Mouse (Mus musculus) forebrain, embryonic 13.5 days (tissue): ENCODE data around the gene Mmp24. TPM values are rescaled to one million over a fixed set of nuclear protein-coding genes. Genes with fewer than 3 reads are reported as not detected.
"Not testable (repeated sequence)": the region's sequence is repeated elsewhere in the genome, so short reads cannot be mapped to it uniquely, and the experiment has no call there.

Experiments
- ATAC-seq: fragments of 200-750 bp; cut with Nextera tagmentation; 2 replicates; pipeline ENCODE4 v1.8.0; 2017
- H3K27ac ChIP-seq: fragments of 300-500 bp; sonication (generic); 2 replicates; pipeline ENCODE4 v1.5.1; 2015; ENCODE audit warnings: inconsistent platforms, mild to moderate bottlenecking, moderate library complexity
- H3K27me3 ChIP-seq: fragments of 300-500 bp; sonication (generic); 2 replicates; pipeline ENCODE4 v1.6.1; 2015; ENCODE audit warnings: mild to moderate bottlenecking, inconsistent platforms
- H3K36me3 ChIP-seq: fragments of 300-500 bp; sonication (generic); 2 replicates; pipeline ENCODE4 v1.6.1; 2015; ENCODE audit warnings: mild to moderate bottlenecking, inconsistent platforms; ENCODE audit not compliant: poor library complexity, severe bottlenecking
- H3K4me1 ChIP-seq: fragments of 300-500 bp; sonication (generic); 2 replicates; pipeline ENCODE4 v1.6.1; 2015; ENCODE audit warnings: inconsistent platforms
- H3K4me2 ChIP-seq: fragments of 300-500 bp; sonication (generic); 2 replicates; pipeline ENCODE4 v1.6.1; 2015; ENCODE audit warnings: inconsistent platforms, mild to moderate bottlenecking, moderate library complexity
- H3K4me3 ChIP-seq: fragments of 300-500 bp; sonication (generic); 2 replicates; pipeline ENCODE4 v1.5.1; 2015; ENCODE audit warnings: mild to moderate bottlenecking, inconsistent platforms
- H3K9ac ChIP-seq: fragments of 300-500 bp; sonication (generic); 2 replicates; pipeline ENCODE4 v1.6.1; 2015; ENCODE audit warnings: mild to moderate bottlenecking, inconsistent platforms
- H3K9me3 ChIP-seq: fragments of 300-500 bp; sonication (generic); replicated peaks from 2 replicates; pipeline ENCODE4 v1.6.1; 2016; ENCODE audit warnings: inconsistent platforms
- WGBS: fragments of 180-500 bp; shearing (Covaris S2); methylation state at CpG from one replicate; pipeline ENCODE4 v1.1.7; 2015; 5-methylcytosine and 5-hydroxymethylcytosine counted together
- polyA plus RNA-seq: library from polyadenylated mRNA; unstranded; fragments of >200 nt; fragmentation: Nextera tagmentation; extraction: Ambion mirVana; gene quantifications from 2 replicates; pipeline ENCODE4 v1.2.1, GENCODE M21; 2015

Mmp24 gene
- 5.1 and 5.8 TPM in 2 replicates for polyA plus RNA-seq

- Histone ChIP-seq H3K36me3 (no peaks in the 10 kb centered on the region), H3K9me3 (no peaks in the 10 kb centered on the region), H3K4me3 (peak within 1 kb of the TSS; percentile 71), H3K4me1 (peaks cover 28% of the 10 kb centered on the region), H3K4me2 (peak within 1 kb of the TSS; percentile 81), H3K9ac (peak within 1 kb of the TSS; percentile 91), H3K27me3 (peaks cover 47% of the 10 kb centered on the region), H3K27ac (peak within 1 kb of the TSS; percentile 61)
- WGBS, result 2% methylated on average over 75 of the region's 100 CpGs
- ATAC-seq, result no peak
Measured at GRCm38 (mm10) chr2:155774927-155775684, at the start of gene Mmp24. Mmp24 (plus strand) TSS chr2:155775342.

- Histone ChIP-seq H3K9me3 (no peaks in the 10 kb centered on the region), H3K4me1 (peaks cover 15% of the 10 kb centered on the region), H3K36me3 (peaks cover 27% of the 10 kb centered on the region), H3K9ac (no peak overlapping the region), H3K4me3 (no peak overlapping the region), H3K27ac (no peak overlapping the region), H3K27me3 (no peaks in the 10 kb centered on the region), H3K4me2 (no peak overlapping the region)
- WGBS, result 87% methylated on average over 7 of the region's 7 CpGs
- no peak for ATAC-seq
Measured at GRCm38 (mm10) chr2:155726302-155726701, 48.8 kb upstream of the Mmp24 start.

- Histone ChIP-seq H3K27ac (no peak overlapping the region), H3K4me3 (no peak overlapping the region), H3K4me1 (peaks cover 15% of the 10 kb centered on the region), H3K9ac (no peak overlapping the region), H3K4me2 (peak overlapping the region; percentile 96; the same call in 1 of the 2 replicates), H3K36me3 (peaks cover 12% of the 10 kb centered on the region; the same call in 1 of the 2 replicates), H3K27me3 (no peaks in the 10 kb centered on the region), H3K9me3 (no peaks in the 10 kb centered on the region)
- 86% methylated on average over 7 of the region's 7 CpGs for WGBS
- ATAC-seq, result no peak
Measured at GRCm38 (mm10) chr2:155727764-155728395, 47.3 kb upstream of the Mmp24 start.

GRCm38 (mm10) chr2:155728742-155729141, 46.4 kb upstream of the Mmp24 start:
- Histone ChIP-seq H3K9ac (peak overlapping the region; percentile 86), H3K27me3 (no peaks in the 10 kb centered on the region), H3K4me1 (peaks cover 15% of the 10 kb centered on the region), H3K4me3 (peak overlapping the region; percentile 93), H3K36me3 (peaks cover 11% of the 10 kb centered on the region; the same call in 1 of the 2 replicates), H3K4me2 (peak overlapping the region; percentile 96), H3K27ac (peak overlapping the region; percentile 61; the same call in 1 of the 2 replicates), H3K9me3 (no peaks in the 10 kb centered on the region)
- 6% methylated on average over 15 of the region's 15 CpGs for WGBS
- ATAC-seq, result 0 out of 2 replicates have a peak, but pooled peaks have one; percentile 25

- Histone ChIP-seq H3K4me1 (peaks cover 15% of the 10 kb centered on the region), H3K4me3 (peak within 1 kb of the TSS; percentile 93), H3K9ac (peak within 1 kb of the TSS; percentile 86), H3K27me3 (no peaks in the 10 kb centered on the region), H3K27ac (peak within 1 kb of the TSS; percentile 61), H3K36me3 (peaks cover 11% of the 10 kb centered on the region; the same call in 1 of the 2 replicates), H3K4me2 (peak within 1 kb of the TSS; percentile 96), H3K9me3 (no peaks in the 10 kb centered on the region)
- ATAC-seq, result peak; percentile 97
- WGBS, result under 1% methylated on average over 33 of the region's 33 CpGs
Measured at GRCm38 (mm10) chr2:155729158-155729645, 45.9 kb upstream of the Mmp24 start, which contains the start of gene Edem2. Edem2 (minus strand) TSS chr2:155729475.

GRCm38 (mm10) chr2:155735080-155735479, 40.1 kb upstream of the Mmp24 start:
- no peaks in the 10 kb centered on the region for H3K4me1 ChIP-seq
- H3K27me3 ChIP-seq, result no peaks in the 10 kb centered on the region
- no peaks in the 10 kb centered on the region for H3K9me3 ChIP-seq
- H3K4me2 ChIP-seq, result no peak overlapping the region
- no peak overlapping the region for H3K27ac ChIP-seq
- ATAC-seq, result no peak
- 88% methylated on average over 5 of the region's 5 CpGs for WGBS
- H3K9ac ChIP-seq, result no peak overlapping the region
- H3K36me3 ChIP-seq, result no peaks in the 10 kb centered on the region
- no peak overlapping the region for H3K4me3 ChIP-seq

GRCm38 (mm10) chr2:155735766-155736165, 39.4 kb upstream of the Mmp24 start, which contains the start of gene Gm17581:
Gm17581 (minus strand) TSS chr2:155735866.
- H3K4me1 ChIP-seq, H3K36me3 ChIP-seq, H3K27me3 ChIP-seq, H3K4me2 ChIP-seq, H3K4me3 ChIP-seq, H3K9me3 ChIP-seq, H3K27ac ChIP-seq, ATAC-seq, H3K9ac ChIP-seq: not testable (repeated sequence)
- WGBS, result 85% methylated on average over 5 of the region's 5 CpGs

- no peak overlapping the region for H3K27ac ChIP-seq
- 85% methylated on average over 6 of the region's 6 CpGs for WGBS
- H3K36me3 ChIP-seq, result no peaks in the 10 kb centered on the region
- ATAC-seq, result no peak
- no peaks in the 10 kb centered on the region for H3K27me3 ChIP-seq
- H3K9me3 ChIP-seq, result no peaks in the 10 kb centered on the region
- H3K4me2 ChIP-seq, result no peak overlapping the region
- H3K4me1 ChIP-seq, result no peaks in the 10 kb centered on the region
- H3K4me3 ChIP-seq, result no peak overlapping the region
- H3K9ac ChIP-seq, result no peak overlapping the region
Measured at GRCm38 (mm10) chr2:155736936-155737335, 38.2 kb upstream of the Mmp24 start.

- Histone ChIP-seq H3K9me3 (no peaks in the 10 kb centered on the region), H3K27me3 (no peaks in the 10 kb centered on the region), H3K4me1 (no peaks in the 10 kb centered on the region), H3K36me3 (no peaks in the 10 kb centered on the region), H3K27ac (no peak overlapping the region), H3K4me2 (no peak overlapping the region), H3K9ac (no peak overlapping the region), H3K4me3 (no peak overlapping the region)
- 71% methylated on average over 9 of the region's 9 CpGs for WGBS
- no peak for ATAC-seq
Measured at GRCm38 (mm10) chr2:155737803-155738202, 37.3 kb upstream of the Mmp24 start.

- no peaks in the 10 kb centered on the region for H3K4me1 ChIP-seq
- H3K27ac ChIP-seq, result no peak overlapping the region
- 86% methylated on average over 11 of the region's 11 CpGs for WGBS
- ATAC-seq, result no peak
- H3K27me3 ChIP-seq, result no peaks in the 10 kb centered on the region
- H3K36me3 ChIP-seq, result no peaks in the 10 kb centered on the region
- no peak overlapping the region for H3K9ac ChIP-seq
- no peaks in the 10 kb centered on the region for H3K9me3 ChIP-seq
- no peak overlapping the region for H3K4me3 ChIP-seq
- no peak overlapping the region for H3K4me2 ChIP-seq
Measured at GRCm38 (mm10) chr2:155742211-155742610, 32.9 kb upstream of the Mmp24 start.

GRCm38 (mm10) chr2:155742931-155743337, 32.2 kb upstream of the Mmp24 start:
- H3K4me2 ChIP-seq, result no peak overlapping the region
- H3K36me3 ChIP-seq, result no peaks in the 10 kb centered on the region
- WGBS, result 83% methylated on average over 12 of the region's 12 CpGs
- no peaks in the 10 kb centered on the region for H3K4me1 ChIP-seq
- H3K9me3 ChIP-seq, result no peaks in the 10 kb centered on the region
- no peak overlapping the region for H3K9ac ChIP-seq
- H3K4me3 ChIP-seq, result no peak overlapping the region
- H3K27ac ChIP-seq, result no peak overlapping the region
- H3K27me3 ChIP-seq, result no peaks in the 10 kb centered on the region
- ATAC-seq, result no peak

- no peak overlapping the region for H3K4me3 ChIP-seq
- no peak for ATAC-seq
- WGBS, result 91% methylated on average over 9 of the region's 9 CpGs
- no peak overlapping the region for H3K9ac ChIP-seq
- no peaks in the 10 kb centered on the region for H3K36me3 ChIP-seq
- H3K27ac ChIP-seq, result no peak overlapping the region
- no peaks in the 10 kb centered on the region for H3K9me3 ChIP-seq
- H3K4me2 ChIP-seq, result no peak overlapping the region
- no peaks in the 10 kb centered on the region for H3K27me3 ChIP-seq
- H3K4me1 ChIP-seq, result no peaks in the 10 kb centered on the region
Measured at GRCm38 (mm10) chr2:155743351-155743750, 31.8 kb upstream of the Mmp24 start.
